Mouse (Mus musculus) forebrain, postnatal 0 days (tissue): Measurements from ENCODE around the gene Akap9. TPM values are rescaled to one million over a fixed set of nuclear protein-coding genes. Genes with fewer than 3 reads are reported as not detected.

Experiments used
- ATAC-seq: fragments of 200-750 bp; cut with Nextera tagmentation; 2 replicates; pipeline ENCODE4 v1.8.0; 2017; ENCODE audit warnings: mild to moderate bottlenecking, moderate library complexity
- DNase-seq: peaks from one replicate; pipeline ENCODE4 v3.0.0-alpha.2; 2015
- H3K27ac ChIP-seq: fragments of 300-500 bp; sonication (generic); 2 replicates; pipeline ENCODE4 v1.5.1; 2014; ENCODE audit warnings: low read depth, mild to moderate bottlenecking, antibody characterized with exemption, low read length, moderate library complexity, mixed read lengths
- H3K27me3 ChIP-seq: fragments of 300-500 bp; sonication (generic); 2 replicates; pipeline ENCODE4 v1.6.1; 2014; ENCODE audit warnings: mild to moderate bottlenecking, low read length, mixed read lengths; ENCODE audit not compliant: insufficient read depth
- H3K36me3 ChIP-seq: fragments of 300-500 bp; sonication (generic); 2 replicates; pipeline ENCODE4 v1.6.1; 2014; ENCODE audit warnings: mild to moderate bottlenecking, moderate library complexity; ENCODE audit not compliant: insufficient read depth
- H3K4me1 ChIP-seq: fragments of 300-500 bp; sonication (generic); 2 replicates; pipeline ENCODE4 v1.6.1; 2014; ENCODE audit warnings: antibody characterized with exemption; ENCODE audit not compliant: insufficient read depth
- H3K4me2 ChIP-seq: fragments of 300-500 bp; sonication (generic); 2 replicates; pipeline ENCODE4 v1.6.1; 2014; ENCODE audit warnings: low read depth, mild to moderate bottlenecking, moderate library complexity
- H3K4me3 ChIP-seq: fragments of 300-500 bp; sonication (generic); 2 replicates; pipeline ENCODE4 v1.5.1; 2014; ENCODE audit warnings: low read depth, low read length, mixed read lengths
- H3K9ac ChIP-seq: fragments of 300-500 bp; sonication (generic); 2 replicates; pipeline ENCODE4 v1.6.1; 2014; ENCODE audit warnings: mild to moderate bottlenecking
- H3K9me3 ChIP-seq: fragments of 300-500 bp; sonication (generic); 2 replicates; pipeline ENCODE4 v1.6.1; 2016; ENCODE audit warnings: low read length
- CTCF ChIP-seq: sonication (generic); IDR thresholded peaks from 2 replicates; pipeline ENCODE4 v1.5.1; 2016; ENCODE audit warnings: antibody characterized with exemption, control low read depth, low read depth
- WGBS: fragments of 180-500 bp; shearing (Covaris S2); extraction: QIAGEN DNeasy Blood & Tissue Kit; methylation state at CpG from one replicate; pipeline ENCODE4 v1.1.7; 2014; 5-methylcytosine and 5-hydroxymethylcytosine counted together
- polyA plus RNA-seq: library from polyadenylated mRNA; unstranded; fragments of >200 nt; fragmentation: Nextera tagmentation; extraction: Ambion mirVana; gene quantifications from 2 replicates; pipeline ENCODE4 v1.2.1, GENCODE M21; 2015
- total RNA-seq: library from RNA; depleted of rRNA; stranded (reverse); fragments of >200 nt; gene quantifications from 2 replicates; pipeline ENCODE4 v1.2.3, GENCODE M21; 2014

The Akap9 gene
- total and polyA plus RNA-seq, 2 experiments from 2014 or later = 110 to 266 TPM

DNA sequence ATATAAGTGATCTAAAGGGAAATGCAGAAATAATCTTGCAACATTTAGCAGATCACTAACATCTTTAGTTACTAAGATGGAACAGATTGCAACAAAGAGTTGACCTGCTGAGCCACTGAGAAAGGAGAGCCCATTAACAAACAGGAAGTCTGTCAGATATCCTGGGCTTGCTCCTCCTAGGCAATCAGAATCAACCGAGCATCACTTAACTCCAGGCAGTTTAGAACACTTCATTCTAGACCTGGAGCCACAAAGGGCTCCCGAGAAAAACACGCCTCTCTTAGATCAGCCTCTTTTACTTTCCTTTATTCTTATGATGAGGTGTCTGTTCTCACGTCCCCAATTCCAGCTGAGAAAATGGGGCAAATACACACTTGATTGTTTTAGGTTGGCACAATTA lies 1.2 kb upstream of the Akap9 start:
- H3K27ac ChIP-seq = 0 out of 2 replicates have a peak overlapping the region, but pooled peaks have one; percentile 2
- no peak overlapping the region for H3K4me3 ChIP-seq
- no peaks in the 10 kb centered on the region for H3K36me3 ChIP-seq
- no peaks in the 10 kb centered on the region; the same call in 1 of the 2 replicates for H3K4me1 ChIP-seq
- no peaks in the 10 kb centered on the region for H3K9me3 ChIP-seq
- no peaks in the 10 kb centered on the region for H3K27me3 ChIP-seq
- no peak for TF ChIP-seq CTCF
- DNase-seq (no peak), ATAC-seq (no peak)
- 0 out of 2 replicates have a peak overlapping the region, but pooled peaks have one; percentile 1 for H3K9ac ChIP-seq
- WGBS = 12% methylated on average over 4 of the region's 4 CpGs
- peak overlapping the region; percentile 18; the same call in 1 of the 2 replicates for H3K4me2 ChIP-seq

DNA sequence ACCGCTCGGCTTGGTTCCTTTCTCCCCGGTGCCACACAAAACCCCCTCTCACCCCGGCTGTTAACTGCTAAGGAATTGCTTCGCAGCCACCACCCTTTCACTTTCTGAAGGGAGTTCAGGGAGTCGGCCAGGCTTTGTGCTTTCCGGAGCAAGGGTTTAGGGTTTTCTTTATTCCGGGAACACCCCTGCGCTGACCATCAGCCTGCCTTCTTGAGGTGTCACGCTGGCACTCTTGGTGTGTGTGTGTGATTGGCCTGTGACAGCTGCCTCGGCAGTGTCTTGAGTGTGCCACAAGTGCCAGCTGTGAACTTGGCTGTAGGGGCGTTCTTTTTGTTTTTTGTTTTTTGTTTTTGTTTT lies 814 bp downstream of the Akap9 start:
- ATAC-seq (peak; percentile 49), DNase-seq (peak; percentile 68)
- Histone ChIP-seq H3K9me3 (no peaks in the 10 kb centered on the region), H3K4me2 (peak overlapping the region; percentile 64), H3K27me3 (no peaks in the 10 kb centered on the region), H3K9ac (peak overlapping the region; percentile 89), H3K36me3 (no peaks in the 10 kb centered on the region), H3K27ac (peak overlapping the region; percentile 98), H3K4me3 (peak overlapping the region; percentile 76), H3K4me1 (no peaks in the 10 kb centered on the region; the same call in 1 of the 2 replicates)
- 1% methylated on average over 12 of the region's 12 CpGs for WGBS
- TF ChIP-seq CTCF = no peak

DNA sequence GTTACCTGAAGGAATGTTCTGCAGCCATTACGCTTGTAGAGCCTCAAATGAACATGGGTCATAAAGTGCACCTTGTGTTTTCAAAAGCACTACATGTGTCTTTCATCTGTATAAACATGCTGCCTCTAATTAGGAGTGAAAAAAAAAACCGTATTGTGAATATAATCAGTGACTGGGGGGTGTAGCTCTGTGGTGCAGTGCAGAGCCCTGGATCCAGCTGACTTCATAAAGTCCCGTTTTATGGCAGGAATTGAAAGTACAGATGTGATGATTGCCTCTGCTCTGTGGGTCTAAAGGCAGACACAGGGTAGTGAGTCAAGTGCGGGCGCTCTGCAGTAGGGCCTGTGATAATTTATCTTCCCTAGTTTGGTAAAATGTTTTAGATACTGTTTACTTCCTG lies 2.9 kb downstream of the Akap9 start:
- whole genome bisulfite sequencing = 25% methylated on average over 5 of the region's 5 CpGs
- no peaks in the 10 kb centered on the region for H3K9me3 ChIP-seq
- DNase-seq (no peak), ATAC-seq (no peak)
- peak overlapping the region; percentile 64 for H3K4me2 ChIP-seq
- H3K36me3 ChIP-seq = no peaks in the 10 kb centered on the region
- H3K4me3 ChIP-seq = peak overlapping the region; percentile 76
- no peaks in the 10 kb centered on the region for H3K27me3 ChIP-seq
- no peak for TF ChIP-seq CTCF
- H3K9ac ChIP-seq = no peak overlapping the region; the same call in 1 of the 2 replicates
- no peak overlapping the region for H3K27ac ChIP-seq
- H3K4me1 ChIP-seq = no peaks in the 10 kb centered on the region; the same call in 1 of the 2 replicates

DNA sequence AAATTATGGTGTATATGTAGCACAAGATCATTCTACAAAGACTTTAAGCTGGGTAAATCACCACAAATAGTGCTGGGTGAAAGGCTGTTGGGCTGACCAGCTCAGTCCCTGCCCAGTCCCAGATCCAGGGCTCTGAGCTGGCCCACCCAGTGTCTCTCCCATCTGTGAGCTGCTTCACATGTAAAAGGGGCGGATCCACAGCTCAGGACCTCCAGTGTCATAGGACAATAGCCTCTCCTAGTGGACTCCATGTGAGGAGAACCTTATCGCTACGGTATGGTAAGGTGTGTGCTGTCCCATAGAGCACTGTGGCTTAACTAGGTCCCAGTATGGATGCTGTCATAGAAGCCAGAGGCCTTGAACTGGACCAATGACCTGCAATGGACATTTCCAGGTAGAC lies 3.8 kb downstream of the Akap9 start:
- no peak overlapping the region for H3K4me2 ChIP-seq

DNA sequence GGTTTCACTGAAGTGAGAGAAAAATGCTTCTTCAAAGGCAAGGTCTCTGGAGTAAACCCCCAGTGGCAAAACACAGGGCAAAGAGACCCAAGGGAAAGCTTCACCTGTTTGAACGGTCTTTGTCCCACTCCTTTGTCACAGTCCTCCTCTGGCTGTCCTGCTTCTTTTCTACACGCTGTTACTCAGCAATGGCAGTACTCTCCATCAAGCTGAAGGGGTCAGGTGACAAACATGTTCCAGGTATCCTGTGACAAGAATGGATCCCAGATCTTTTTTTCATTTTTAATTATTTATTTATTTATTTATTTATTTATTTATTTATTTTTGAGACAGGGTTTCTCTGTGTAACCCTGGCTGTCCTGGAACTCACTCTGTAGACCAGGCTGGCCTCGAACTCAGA lies 5.7 kb downstream of the Akap9 start:
- ATAC-seq (no peak), DNase-seq (no peak)
- Histone ChIP-seq H3K4me3 (no peak overlapping the region), H3K27me3 (no peaks in the 10 kb centered on the region), H3K36me3 (no peaks in the 10 kb centered on the region), H3K9ac (no peak overlapping the region), H3K4me2 (no peak overlapping the region), H3K9me3 (no peaks in the 10 kb centered on the region), H3K27ac (no peak overlapping the region), H3K4me1 (no peaks in the 10 kb centered on the region; the same call in 1 of the 2 replicates)
- no peak for TF ChIP-seq CTCF
- WGBS = 94% methylated on average over 3 of the region's 3 CpGs

More for the DNA sequence above, 3.8 kb downstream of the Akap9 start:
- Histone ChIP-seq H3K27me3 (no peaks in the 10 kb centered on the region), H3K4me3 (no peak overlapping the region), H3K4me1 (no peaks in the 10 kb centered on the region; the same call in 1 of the 2 replicates), H3K9me3 (no peaks in the 10 kb centered on the region), H3K9ac (no peak overlapping the region), H3K27ac (no peak overlapping the region), H3K36me3 (no peaks in the 10 kb centered on the region)
- WGBS = 92% methylated on average over 3 of the region's 3 CpGs
- TF ChIP-seq CTCF = no peak
- no peak for ATAC-seq
- DNase-seq = no peak

DNA sequence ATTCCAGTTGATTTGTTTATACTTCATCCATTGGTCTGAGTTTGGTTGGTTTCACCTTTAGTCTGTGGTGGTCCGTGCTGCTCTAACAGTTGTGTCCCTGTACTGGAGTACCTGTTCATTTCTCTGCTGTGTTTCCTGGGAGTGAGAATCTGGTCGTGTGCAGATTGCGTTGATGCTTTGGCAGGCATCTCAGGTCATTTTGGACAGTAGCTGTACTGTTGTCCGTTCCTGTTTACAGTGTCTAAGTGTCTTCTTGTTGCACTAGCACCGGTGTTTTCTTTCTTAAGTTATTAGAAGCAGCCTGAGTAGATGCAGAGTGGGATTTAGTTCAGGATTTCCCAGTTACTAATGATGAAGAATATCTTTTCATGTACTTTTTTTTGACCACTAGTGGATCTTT lies 7.4 kb downstream of the Akap9 start:
- no peak for TF ChIP-seq CTCF
- DNase-seq = no peak
- 86% methylated on average over 5 of the region's 5 CpGs for WGBS
- Histone ChIP-seq H3K4me1 (no peaks in the 10 kb centered on the region), H3K4me2 (no peak overlapping the region), H3K27ac (no peak overlapping the region), H3K9ac (no peak overlapping the region), H3K36me3 (no peaks in the 10 kb centered on the region), H3K9me3 (no peaks in the 10 kb centered on the region), H3K4me3 (no peak overlapping the region), H3K27me3 (no peaks in the 10 kb centered on the region)
- ATAC-seq = no peak

DNA sequence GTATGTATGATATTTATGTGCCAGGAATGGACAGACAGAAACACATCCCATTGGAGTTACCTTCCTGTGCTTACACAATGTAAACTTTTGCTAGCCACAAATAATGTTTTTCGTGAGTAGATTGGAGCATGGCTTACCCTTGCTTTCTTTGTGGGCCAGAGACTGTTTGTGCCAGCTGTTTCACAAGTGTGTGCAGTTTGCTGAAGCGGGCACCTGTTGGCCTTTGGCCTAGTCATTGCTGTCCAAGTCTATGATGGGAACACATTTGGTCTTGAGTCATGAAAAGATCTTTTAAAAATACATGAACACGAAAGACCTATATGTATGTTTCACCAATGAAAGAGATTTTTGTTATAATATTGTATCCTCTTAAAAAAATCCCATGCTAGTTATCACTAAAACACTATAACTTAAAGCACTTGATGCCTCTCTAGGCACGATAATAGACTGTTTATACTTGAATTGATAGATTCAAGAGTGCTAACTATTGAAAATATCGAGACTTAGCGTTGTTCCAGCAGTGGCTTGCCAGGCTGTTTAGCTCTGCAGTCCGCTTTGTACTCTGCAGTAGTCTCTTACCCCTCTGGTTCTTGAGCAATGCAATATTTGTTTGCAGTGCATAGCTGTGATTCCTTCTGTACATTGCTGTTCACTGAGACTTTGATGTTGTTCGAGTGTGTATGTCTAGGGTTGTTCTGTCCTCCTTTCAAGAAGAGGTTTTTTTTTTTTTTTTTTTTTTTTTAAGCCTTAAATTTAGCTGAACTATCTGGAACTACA lies 8.1 kb downstream of the Akap9 start:
- 83% methylated on average over 8 of the region's 8 CpGs for WGBS
- Histone ChIP-seq H3K36me3 (no peaks in the 10 kb centered on the region), H3K27ac (no peak overlapping the region), H3K9ac (no peak overlapping the region), H3K4me3 (no peak overlapping the region), H3K9me3 (no peaks in the 10 kb centered on the region), H3K27me3 (no peaks in the 10 kb centered on the region), H3K4me1 (no peaks in the 10 kb centered on the region), H3K4me2 (no peak overlapping the region)
- DNase-seq = no peak
- TF ChIP-seq CTCF = no peak
- no peak for ATAC-seq
